Mouse (Mus musculus) brain, embryonic 18.5 days (tissue): ENCODE results near the gene Mfsd4b3.
"Not testable (repeated sequence)": the region's sequence is repeated elsewhere in the genome, so short reads cannot be mapped to it uniquely, and the experiment has no call there.

Experiments
- DNase-seq: peaks from one replicate; pipeline ENCODE4 v3.0.0-alpha.2; 2012; ENCODE audit warnings: low read depth, low spot score

Mfsd4b3 gene

GRCm38 (mm10) chr10:39959761-39960440 is at the start of gene Mfsd4b3:
TSS of gene Mfsd4b3 (minus strand) at chr10:39960153.
- DNase-seq: peak; percentile 78

GRCm38 (mm10) chr10:40009591-40009990 is 49.6 kb upstream of the Mfsd4b3 start:
- DNase-seq: no peak

- DNase-seq: not testable (repeated sequence)
Observed at GRCm38 (mm10) chr10:40008847-40009246, 48.9 kb upstream of the Mfsd4b3 start.

- no peak for DNase-seq
Observed at GRCm38 (mm10) chr10:40007953-40008352, 48.0 kb upstream of the Mfsd4b3 start.

GRCm38 (mm10) chr10:40006963-40007362 is 47.0 kb upstream of the Mfsd4b3 start:
- no peak for DNase-seq

GRCm38 (mm10) chr10:40000746-40001145 is 40.8 kb upstream of the Mfsd4b3 start:
- no peak for DNase-seq

- no peak for DNase-seq
Observed at GRCm38 (mm10) chr10:39991155-39991554, 31.2 kb upstream of the Mfsd4b3 start.

- no peak for DNase-seq
Observed at GRCm38 (mm10) chr10:39986466-39986865, 26.5 kb upstream of the Mfsd4b3 start, which contains the start of gene Mfsd4b5. TSS of gene Mfsd4b5 (minus strand) at chr10:39986646.

- DNase-seq: no peak
Observed at GRCm38 (mm10) chr10:39982604-39983003, 22.7 kb upstream of the Mfsd4b3 start.

GRCm38 (mm10) chr10:39978231-39978630 is 18.3 kb upstream of the Mfsd4b3 start:
- no peak for DNase-seq

- DNase-seq: no peak
Observed at GRCm38 (mm10) chr10:39977346-39977745, 17.4 kb upstream of the Mfsd4b3 start.

- DNase-seq: no peak
Observed at GRCm38 (mm10) chr10:39975771-39976170, 15.8 kb upstream of the Mfsd4b3 start.

- no peak for DNase-seq
Observed at GRCm38 (mm10) chr10:39974982-39975381, 15.0 kb upstream of the Mfsd4b3 start.

- DNase-seq: no peak
Observed at GRCm38 (mm10) chr10:39967512-39967911, 7.6 kb upstream of the Mfsd4b3 start.

- no peak for DNase-seq
Observed at GRCm38 (mm10) chr10:39961906-39962305, 2.0 kb upstream of the Mfsd4b3 start.

GRCm38 (mm10) chr10:39960441-39960822 is 479 bp upstream of the Mfsd4b3 start:
- no peak for DNase-seq

- DNase-seq: no peak
Observed at GRCm38 (mm10) chr10:39958266-39958665, 1.7 kb downstream of the Mfsd4b3 start.

GRCm38 (mm10) chr10:39956340-39956878 is 3.5 kb downstream of the Mfsd4b3 start:
- DNase-seq: no peak

GRCm38 (mm10) chr10:39955163-39955562 is 4.8 kb downstream of the Mfsd4b3 start:
- DNase-seq: no peak

GRCm38 (mm10) chr10:39949377-39949954 is 10.5 kb downstream of the Mfsd4b3 start:
- no peak for DNase-seq

GRCm38 (mm10) chr10:39947195-39947594 is 12.8 kb downstream of the Mfsd4b3 start:
- not testable (repeated sequence) for DNase-seq

GRCm38 (mm10) chr10:39936553-39936952 is 23.4 kb downstream of the Mfsd4b3 start:
- DNase-seq: no peak

GRCm38 (mm10) chr10:39926616-39927139 is 33.3 kb downstream of the Mfsd4b3 start, which contains the start of gene Mfsd4b2:
TSS of gene Mfsd4b2 (minus strand) at chr10:39926923.
- DNase-seq: no peak
